Mouse (Mus musculus): ENCODE results near the gene Ncaph2.

The Ncaph2 gene

DNA sequence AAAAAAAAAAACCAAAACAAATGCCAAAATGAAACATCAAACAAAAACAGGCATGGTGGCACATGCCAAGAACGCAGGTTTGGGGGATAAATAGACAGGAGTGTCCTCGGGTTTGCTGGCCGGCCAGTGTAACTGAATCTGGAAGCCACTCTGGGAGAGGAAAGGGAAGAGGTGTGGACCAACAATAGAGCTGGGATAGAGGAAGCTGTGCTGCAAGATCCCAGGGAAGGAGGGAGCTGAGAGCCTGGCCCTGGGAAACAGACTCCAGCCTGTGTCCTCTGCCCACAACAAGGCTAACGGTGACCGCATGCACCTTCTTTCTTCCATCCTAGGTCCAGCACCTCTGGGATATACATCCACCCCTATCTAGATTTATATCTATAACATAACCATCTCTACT lies 5.1 kb upstream of the Ncaph2 start:
- DNase-seq = no peak

- DNase-seq = no peak
Measured at GRCm38 (mm10) chr15:89351302-89351701, 4.2 kb upstream of the Ncaph2 start.

DNA sequence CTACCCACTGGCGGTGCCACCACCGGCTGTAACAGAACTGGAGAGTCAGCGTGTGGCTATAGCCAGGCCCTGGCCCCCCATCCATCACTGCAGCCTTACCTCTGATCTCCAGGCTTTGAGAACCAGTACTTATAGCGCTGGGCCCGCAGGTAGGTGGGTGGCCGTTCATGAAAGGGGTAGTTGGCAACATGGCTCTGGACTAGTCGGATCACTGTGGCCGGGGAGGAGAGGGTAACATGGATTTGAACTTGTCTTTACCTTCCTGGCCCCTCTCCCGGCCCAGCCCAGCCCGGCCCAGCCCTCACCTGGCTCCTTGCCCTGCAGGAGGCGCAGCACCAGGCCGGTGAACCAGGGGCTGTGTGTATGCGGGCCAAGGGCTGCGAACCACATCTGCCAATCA lies 3.5 kb upstream of the Ncaph2 start:
- DNase-seq = peak; percentile 15

DNA sequence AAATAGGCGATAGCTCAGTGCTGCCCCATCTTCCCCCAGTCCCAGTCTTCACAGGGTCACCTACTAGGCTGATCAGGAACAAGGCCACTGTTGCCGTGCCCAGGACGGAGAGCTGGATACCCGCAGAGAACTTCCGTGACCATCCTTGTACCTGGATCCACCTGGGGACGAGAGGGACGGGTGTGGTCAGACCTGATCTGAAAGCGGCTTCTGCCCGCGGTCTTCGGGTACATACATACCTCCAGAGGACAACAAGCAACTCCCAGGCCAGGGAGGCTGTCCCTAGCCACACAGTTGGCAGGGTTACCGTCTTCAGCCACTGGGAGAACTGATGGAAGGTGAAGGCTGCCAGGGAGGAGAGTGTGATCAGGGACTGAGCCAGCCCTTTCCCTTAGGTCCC lies 2.7 kb upstream of the Ncaph2 start:
- DNase-seq = peak; percentile 30

GRCm38 (mm10) chr15:89353837-89354236 lies 1.7 kb upstream of the Ncaph2 start:
- DNase-seq = peak; percentile 44

- no peak for DNase-seq
Measured at GRCm38 (mm10) chr15:89354455-89354854, 1.1 kb upstream of the Ncaph2 start.

DNA sequence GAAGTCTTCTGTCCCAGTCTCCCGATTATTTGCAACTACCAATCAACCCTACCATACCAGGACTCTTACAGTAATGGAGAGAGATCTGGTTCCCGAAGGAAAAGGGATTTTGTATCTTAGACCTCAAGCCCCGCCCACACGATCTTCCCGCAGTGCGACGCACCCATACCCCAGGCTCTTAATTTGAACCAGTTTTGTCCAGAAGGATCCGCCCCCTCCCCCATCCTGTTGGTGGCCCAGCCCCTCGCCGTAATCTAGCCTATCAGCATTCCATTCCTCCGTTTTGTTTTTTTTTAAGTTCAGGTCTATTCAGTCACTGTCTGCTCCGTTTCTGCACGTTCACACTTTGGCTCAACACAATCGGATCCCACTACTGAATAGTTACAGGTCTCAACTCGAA lies 853 bp downstream of the Ncaph2 start:
- DNase-seq = peak; percentile 59

GRCm38 (mm10) chr15:89358784-89359183 lies 3.3 kb downstream of the Ncaph2 start:
- DNase-seq = no peak

- peak; percentile 41 for DNase-seq
Measured at GRCm38 (mm10) chr15:89363051-89363450, 7.5 kb downstream of the Ncaph2 start.

GRCm38 (mm10) chr15:89365141-89365551 lies 9.6 kb downstream of the Ncaph2 start:
- DNase-seq = peak; percentile 94

- no peak for DNase-seq
Measured at GRCm38 (mm10) chr15:89372068-89372467, 16.5 kb downstream of the Ncaph2 start.

DNA sequence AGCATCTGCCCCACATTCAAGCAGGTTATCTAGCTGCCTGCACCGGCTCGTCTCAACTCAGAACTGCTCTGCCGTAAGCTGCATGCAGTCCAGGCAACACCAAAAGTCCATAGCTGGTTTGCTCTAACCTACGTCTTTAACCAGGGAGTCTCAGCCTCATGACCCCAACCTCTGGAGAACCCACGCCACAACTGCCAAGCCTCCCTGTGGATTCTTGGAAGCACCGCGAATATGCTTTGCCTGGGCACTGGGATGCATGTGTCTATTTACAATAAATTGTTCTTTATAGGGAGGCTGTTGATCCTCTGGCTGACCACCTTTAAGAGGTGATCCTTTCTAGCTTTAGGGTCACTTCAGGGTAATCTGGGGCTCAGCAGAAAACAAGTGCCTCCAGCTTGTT lies 17.0 kb downstream of the Ncaph2 start:
- peak; percentile 57 for DNase-seq

- DNase-seq = peak; percentile 85
Measured at GRCm38 (mm10) chr15:89373027-89373761, 17.7 kb downstream of the Ncaph2 start.

GRCm38 (mm10) chr15:89373762-89374248 lies 18.3 kb downstream of the Ncaph2 start, which contains the start of gene Sco2:
Gene Sco2 (minus strand): TSS chr15:89373846.
- peak; percentile 95 for DNase-seq

DNA sequence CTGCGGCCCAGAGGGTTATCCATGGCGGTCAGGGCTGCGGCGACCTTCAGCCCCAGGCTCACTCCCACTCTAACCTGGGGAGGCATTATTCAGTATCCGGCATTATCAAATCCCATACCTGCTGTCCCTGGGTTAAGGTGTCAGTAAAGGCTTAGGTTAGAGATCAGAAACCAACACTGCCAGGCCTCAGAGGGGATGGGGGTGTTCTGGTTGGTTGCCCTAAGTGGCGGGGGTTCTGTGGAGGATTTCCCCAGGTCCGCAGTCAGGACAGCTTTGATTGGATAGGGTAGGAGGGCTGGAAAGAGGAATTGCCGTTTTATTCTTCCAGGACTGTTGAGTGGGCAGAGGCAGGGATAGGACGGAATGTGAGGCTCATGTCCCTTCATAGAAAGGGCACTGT lies 18.8 kb downstream of the Ncaph2 start:
- DNase-seq = peak; percentile 64

GRCm38 (mm10) chr15:89374801-89375534 lies 19.4 kb downstream of the Ncaph2 start:
- peak; percentile 50 for DNase-seq

DNA sequence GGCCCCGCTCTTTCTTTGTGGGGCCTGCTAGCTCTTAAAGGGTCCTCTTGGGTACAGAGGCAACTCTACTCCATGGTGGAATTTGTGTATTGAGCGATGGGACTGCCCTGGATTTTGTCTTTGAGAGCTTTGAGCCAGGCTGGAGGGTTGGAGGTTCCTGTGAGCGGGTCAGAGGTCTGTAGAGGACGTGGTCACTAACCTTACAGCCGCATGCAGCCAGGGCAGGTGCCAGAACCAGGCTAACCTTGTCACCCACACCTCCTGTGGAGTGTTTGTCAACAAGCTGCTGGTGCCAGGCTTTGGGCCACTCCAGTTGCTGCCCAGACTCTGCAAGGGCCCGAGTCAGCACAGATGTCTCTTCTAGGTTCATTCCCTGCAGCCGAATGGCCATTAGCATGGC lies 20.5 kb downstream of the Ncaph2 start:
- peak; percentile 47 for DNase-seq

- peak; percentile 47 for DNase-seq
Measured at GRCm38 (mm10) chr15:89376957-89377356, 21.4 kb downstream of the Ncaph2 start, which contains the start of gene Tymp. Gene Tymp (minus strand): TSS chr15:89377039.

DNA sequence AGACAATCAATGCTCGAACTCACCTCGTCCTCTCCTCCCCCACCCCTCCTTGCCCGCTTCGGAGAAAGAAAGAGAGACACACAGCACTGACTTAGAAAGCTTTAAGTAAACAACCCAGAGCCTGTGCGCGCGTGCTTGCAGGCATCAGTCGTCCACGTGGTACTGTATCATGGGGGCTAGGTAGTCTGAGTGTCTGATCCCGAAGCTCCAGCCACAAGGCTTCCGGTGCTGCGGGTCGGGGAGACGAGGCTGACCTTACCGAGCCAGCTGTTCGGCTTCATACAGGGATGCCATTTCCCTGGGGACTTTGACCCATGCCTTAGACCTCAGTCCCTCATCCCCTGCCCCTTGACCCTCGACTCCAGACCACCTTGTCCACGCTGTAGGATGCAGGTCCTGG lies 21.8 kb downstream of the Ncaph2 start:
- peak; percentile 45 for DNase-seq

DNA sequence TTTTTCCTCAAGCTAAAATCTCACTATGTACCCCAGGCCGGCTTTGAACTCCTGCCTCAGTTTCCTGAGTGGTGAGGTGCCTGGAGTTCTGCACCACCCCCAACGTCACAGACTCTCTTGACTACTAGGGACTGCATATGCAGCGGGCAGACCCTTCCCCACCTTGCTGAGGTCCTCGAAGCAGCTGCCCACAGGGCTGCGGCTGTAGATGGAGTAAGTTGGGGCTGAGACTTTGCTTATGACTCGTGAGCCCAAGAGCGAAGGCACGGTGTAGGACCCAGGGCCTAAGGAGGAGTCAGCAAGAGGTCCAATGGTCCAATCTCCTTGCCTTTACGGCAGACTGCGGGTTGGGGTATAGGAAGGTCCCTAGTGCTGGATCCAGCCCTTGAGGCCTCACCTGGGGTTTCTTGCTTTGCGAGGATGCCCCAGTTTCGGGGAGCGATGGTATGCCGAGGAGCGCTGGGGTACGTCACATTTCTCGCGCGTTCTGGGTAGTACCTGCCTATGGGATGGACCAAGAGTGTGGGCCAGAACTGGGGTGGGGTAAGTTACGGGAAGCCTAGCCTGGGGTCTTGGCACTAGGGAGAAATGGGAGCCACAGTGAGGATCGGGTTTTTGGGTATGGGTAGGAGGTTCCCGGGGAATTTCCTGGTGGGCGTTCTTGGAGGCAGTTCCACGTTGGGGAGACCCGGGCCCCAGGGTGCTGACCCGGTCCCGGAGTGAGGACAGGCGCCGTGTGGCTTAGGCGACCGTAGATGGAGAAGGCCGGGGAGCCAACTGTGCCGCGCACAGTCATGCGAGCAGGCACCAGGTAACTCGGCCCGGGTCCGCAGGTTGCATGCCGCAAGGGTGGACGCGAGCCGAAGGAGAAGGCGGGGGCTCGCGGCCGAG lies 22.7 kb downstream of the Ncaph2 start:
- DNase-seq = peak; percentile 75

- peak; percentile 90 for DNase-seq
Measured at GRCm38 (mm10) chr15:89378831-89379401, 23.4 kb downstream of the Ncaph2 start, which contains the start of gene Odf3b. Gene Odf3b (minus strand): TSS chr15:89379282.

GRCm38 (mm10) chr15:89379429-89379828 lies 23.9 kb downstream of the Ncaph2 start:
- DNase-seq = peak; percentile 75

Measured in cerebellum, adult 9-10 months (tissue).